Mouse (Mus musculus): ENCODE results near the gene Fgf18. TPM values are rescaled to one million over a fixed set of nuclear protein-coding genes. Genes with fewer than 3 reads are reported as not detected.

Fgf18 gene
- polyA plus RNA-seq, 2 experiments = 18.5 to 24.0 TPM

DNA sequence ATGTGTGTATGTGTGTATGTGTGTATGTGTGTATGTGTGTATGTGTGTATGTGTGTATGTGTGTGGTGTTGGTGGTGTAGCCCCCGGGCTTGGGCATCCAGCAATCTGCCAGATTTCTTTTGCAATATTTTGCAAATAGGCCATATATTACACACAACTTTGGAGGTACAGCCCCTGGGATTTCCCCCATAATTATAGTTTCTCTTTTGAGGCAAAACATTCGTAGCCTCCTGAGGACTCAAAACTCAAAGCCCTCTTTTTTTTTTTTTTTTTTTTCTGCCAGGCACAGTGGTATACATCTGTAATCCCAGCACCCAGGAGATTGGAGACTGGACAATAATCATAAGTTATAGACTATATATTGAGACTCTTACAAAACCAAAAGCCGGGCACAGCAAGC lies 34.6 kb upstream of the Fgf18 start:
- ATAC-seq (ENCODE audit: low FRiP score, low read depth) (no peak), DNase-seq (ENCODE audit: low spot score) (no peak)
- H3K27me3 ChIP-seq (ENCODE audit: control insufficient read depth, insufficient read depth, low read length) = no peaks in the 10 kb centered on the region

DNA sequence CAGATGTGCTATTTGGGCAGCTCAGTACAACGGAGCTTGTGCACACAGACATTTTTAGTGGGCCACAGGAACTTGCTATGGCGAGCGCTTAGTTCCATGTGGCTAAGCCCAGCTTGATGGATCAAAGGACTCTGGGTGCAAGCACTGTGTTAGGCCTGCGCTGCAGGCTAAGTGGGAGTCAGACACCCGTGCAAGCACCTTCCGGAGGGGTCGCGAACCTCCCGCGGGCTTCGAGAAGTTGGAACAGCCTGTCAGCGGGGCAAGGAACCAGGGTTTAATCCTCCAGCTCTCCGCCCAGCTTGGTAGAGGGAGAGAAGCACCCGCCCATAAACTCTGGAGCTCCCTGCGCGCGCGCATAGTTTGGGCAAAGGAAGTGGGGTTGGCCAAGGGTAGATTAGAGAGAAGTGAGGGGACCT lies 33.5 kb upstream of the Fgf18 start:
- peak overlapping the region; percentile 57 for H3K4me2 ChIP-seq (replicated peaks; ENCODE audit: low read depth, low read length, severe bottlenecking)
- DNase-seq (ENCODE audit: low spot score) = no peak
- peak overlapping the region; percentile 48 for H3K9ac ChIP-seq (ENCODE audit: low read depth, low read length, severe bottlenecking)
- H3K36me3 ChIP-seq (ENCODE audit: control insufficient read depth, insufficient read depth, low read length) = no peaks in the 10 kb centered on the region
- TF ChIP-seq POLR2A (IDR thresholded peaks at IDR 0.05; ENCODE audit: borderline replicate concordance, extremely low read depth, insufficient read depth, insufficient read length) = no peak
- no peaks in the 10 kb centered on the region; the same call in 1 of the 2 replicates for H3K4me1 ChIP-seq (ENCODE audit: control insufficient read depth, insufficient read depth, low read length)
- H3K9me3 ChIP-seq (ENCODE audit: control insufficient read depth, low read length) = no peaks in the 10 kb centered on the region
- ATAC-seq (ENCODE audit: low FRiP score, low read depth) = no peak
- peak overlapping the region; percentile 32 for H3K4me3 ChIP-seq (replicated peaks; ENCODE audit: low read length)
- no peak overlapping the region for H3K27ac ChIP-seq (replicated peaks; ENCODE audit: low read depth, low read length)
- H3K27me3 ChIP-seq (ENCODE audit: control insufficient read depth, insufficient read depth, low read length) = no peaks in the 10 kb centered on the region
- WGBS = 2% methylated on average over 18 of the region's 18 CpGs

More for the DNA sequence above, 34.6 kb upstream of the Fgf18 start:
- Histone ChIP-seq H3K4me3 (replicated peaks; ENCODE audit: low read length) (no peak overlapping the region), H3K36me3 (ENCODE audit: control insufficient read depth, insufficient read depth, low read length) (no peaks in the 10 kb centered on the region), H3K27ac (replicated peaks; ENCODE audit: low read depth, low read length) (no peak overlapping the region), H3K9me3 (ENCODE audit: control insufficient read depth, low read length) (no peaks in the 10 kb centered on the region), H3K4me2 (replicated peaks; ENCODE audit: low read depth, low read length, severe bottlenecking) (no peak overlapping the region), H3K9ac (ENCODE audit: low read depth, low read length, severe bottlenecking) (no peak overlapping the region), H3K4me1 (ENCODE audit: control insufficient read depth, insufficient read depth, low read length) (no peaks in the 10 kb centered on the region; the same call in 1 of the 2 replicates)
- WGBS = 80% methylated on average over 3 of the region's 3 CpGs
- TF ChIP-seq POLR2A (IDR thresholded peaks at IDR 0.05; ENCODE audit: borderline replicate concordance, extremely low read depth, insufficient read depth, insufficient read length) = no peak

DNA sequence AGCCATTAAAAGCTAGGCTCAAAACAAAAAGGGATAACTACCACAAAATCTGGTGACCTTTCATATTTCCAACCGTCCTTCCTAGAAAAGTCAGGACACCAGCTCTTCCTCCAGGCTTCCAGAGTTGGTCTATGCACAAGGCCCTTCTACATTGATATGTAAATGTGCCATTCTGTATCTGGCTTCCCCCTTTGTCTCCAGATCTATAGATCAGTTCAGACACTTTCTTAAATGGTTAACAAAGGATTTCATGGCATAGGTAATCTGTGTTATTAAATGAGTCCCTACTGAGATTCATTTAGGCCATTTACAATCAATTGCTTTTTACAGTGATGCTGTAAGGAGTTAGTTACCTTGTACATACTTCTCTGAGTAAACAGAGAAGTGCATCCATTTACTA lies 32.6 kb upstream of the Fgf18 start:
- no peak overlapping the region for H3K9ac ChIP-seq (ENCODE audit: low read depth, low read length, severe bottlenecking)
- DNase-seq (ENCODE audit: low spot score) (no peak), ATAC-seq (ENCODE audit: low FRiP score, low read depth) (no peak)
- no peak overlapping the region for H3K4me2 ChIP-seq (replicated peaks; ENCODE audit: low read depth, low read length, severe bottlenecking)
- no peaks in the 10 kb centered on the region; the same call in 1 of the 2 replicates for H3K4me1 ChIP-seq (ENCODE audit: control insufficient read depth, insufficient read depth, low read length)
- no peak overlapping the region for H3K4me3 ChIP-seq (replicated peaks; ENCODE audit: low read length)
- H3K36me3 ChIP-seq (ENCODE audit: control insufficient read depth, insufficient read depth, low read length) = no peaks in the 10 kb centered on the region
- no peaks in the 10 kb centered on the region for H3K9me3 ChIP-seq (ENCODE audit: control insufficient read depth, low read length)
- no peak overlapping the region for H3K27ac ChIP-seq (replicated peaks; ENCODE audit: low read depth, low read length)
- TF ChIP-seq POLR2A (IDR thresholded peaks at IDR 0.05; ENCODE audit: borderline replicate concordance, extremely low read depth, insufficient read depth, insufficient read length) = no peak
- no peaks in the 10 kb centered on the region for H3K27me3 ChIP-seq (ENCODE audit: control insufficient read depth, insufficient read depth, low read length)
- WGBS = 64% methylated on average over 1 of the region's 1 CpGs

DNA sequence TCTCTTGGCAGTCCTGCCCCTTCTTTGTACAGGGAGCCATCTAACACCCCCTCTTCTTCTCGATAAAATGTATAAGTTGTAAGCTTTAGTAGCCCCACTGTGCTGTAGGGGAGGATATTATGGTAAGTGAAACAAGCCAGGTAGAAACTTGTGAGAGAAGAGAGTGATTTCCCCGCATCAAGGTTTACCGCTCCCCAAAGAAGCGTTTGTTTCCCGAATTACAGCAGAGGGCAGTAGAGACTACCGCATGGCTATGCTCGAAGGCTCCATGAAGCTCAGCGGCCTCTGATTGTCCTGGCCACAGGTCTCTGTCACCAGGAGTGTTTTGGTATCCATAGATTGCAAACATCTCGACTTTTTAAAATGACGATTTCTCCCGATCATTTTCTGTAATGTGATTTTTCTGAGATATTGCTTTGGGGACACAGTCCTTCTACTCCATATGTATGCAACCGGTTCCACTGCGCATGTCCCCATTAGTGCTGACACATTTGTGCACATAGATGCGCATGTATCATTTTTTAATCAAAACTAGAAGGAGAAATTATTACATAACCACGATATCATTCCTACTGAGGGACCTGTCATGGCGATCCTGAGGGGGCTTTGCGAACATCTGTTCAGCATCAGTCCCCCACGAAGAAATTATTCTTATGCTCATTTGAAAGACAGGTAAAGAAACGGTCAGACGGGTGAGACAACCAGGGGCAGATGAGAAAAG lies 29.5 kb upstream of the Fgf18 start:
- no peak for TF ChIP-seq POLR2A (IDR thresholded peaks at IDR 0.05; ENCODE audit: borderline replicate concordance, extremely low read depth, insufficient read depth, insufficient read length)
- Histone ChIP-seq H3K4me3 (replicated peaks; ENCODE audit: low read length) (no peak overlapping the region), H3K4me2 (replicated peaks; ENCODE audit: low read depth, low read length, severe bottlenecking) (no peak overlapping the region), H3K36me3 (ENCODE audit: control insufficient read depth, insufficient read depth, low read length) (no peaks in the 10 kb centered on the region), H3K27ac (replicated peaks; ENCODE audit: low read depth, low read length) (no peak overlapping the region), H3K27me3 (ENCODE audit: control insufficient read depth, insufficient read depth, low read length) (no peaks in the 10 kb centered on the region), H3K9me3 (ENCODE audit: control insufficient read depth, low read length) (no peaks in the 10 kb centered on the region), H3K4me1 (ENCODE audit: control insufficient read depth, insufficient read depth, low read length) (no peaks in the 10 kb centered on the region; the same call in 1 of the 2 replicates), H3K9ac (ENCODE audit: low read depth, low read length, severe bottlenecking) (no peak overlapping the region)
- ATAC-seq (ENCODE audit: low FRiP score, low read depth) (peak; percentile 73; the same call in 1 of the 2 replicates), DNase-seq (ENCODE audit: low spot score) (peak; percentile 66)
- WGBS = 31% methylated on average over 20 of the region's 20 CpGs

DNA sequence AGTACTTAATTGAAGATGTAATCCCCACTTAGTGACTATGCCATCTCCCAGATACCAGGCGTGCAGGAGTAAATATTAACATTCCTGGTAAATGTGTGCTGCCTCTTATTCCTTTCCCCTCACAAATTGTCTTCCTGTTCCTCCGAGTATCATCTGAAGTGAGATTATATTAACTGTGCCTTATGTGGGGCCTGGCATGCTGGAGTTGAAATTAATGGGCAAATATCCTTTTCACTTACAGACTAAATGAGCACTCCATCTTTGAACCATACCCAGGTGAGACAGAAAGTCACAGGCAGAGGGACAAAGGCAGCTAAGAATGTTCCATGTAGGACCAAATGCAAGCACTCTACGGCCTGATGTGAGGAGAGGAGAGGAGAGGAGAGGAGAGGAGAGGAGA lies 28.6 kb upstream of the Fgf18 start:
- Histone ChIP-seq H3K9me3 (ENCODE audit: control insufficient read depth, low read length) (no peaks in the 10 kb centered on the region), H3K36me3 (ENCODE audit: control insufficient read depth, insufficient read depth, low read length) (no peaks in the 10 kb centered on the region), H3K27ac (replicated peaks; ENCODE audit: low read depth, low read length) (no peak overlapping the region), H3K4me3 (replicated peaks; ENCODE audit: low read length) (no peak overlapping the region), H3K27me3 (ENCODE audit: control insufficient read depth, insufficient read depth, low read length) (no peaks in the 10 kb centered on the region), H3K4me1 (ENCODE audit: control insufficient read depth, insufficient read depth, low read length) (no peaks in the 10 kb centered on the region; the same call in 1 of the 2 replicates), H3K9ac (ENCODE audit: low read depth, low read length, severe bottlenecking) (no peak overlapping the region), H3K4me2 (replicated peaks; ENCODE audit: low read depth, low read length, severe bottlenecking) (no peak overlapping the region)
- DNase-seq (ENCODE audit: low spot score) = no peak
- WGBS = 70% methylated on average over 2 of the region's 3 CpGs
- no peak for ATAC-seq (ENCODE audit: low FRiP score, low read depth)
- no peak for TF ChIP-seq POLR2A (IDR thresholded peaks at IDR 0.05; ENCODE audit: borderline replicate concordance, extremely low read depth, insufficient read depth, insufficient read length)
